Mouse (Mus musculus): Measurements from ENCODE around the gene Gnai2. TPM values are rescaled to one million over a fixed set of nuclear protein-coding genes. Genes with fewer than 3 reads are reported as not detected.

Gnai2 gene
- polyA plus RNA-seq, 1 experiment from 2014 or later: 434 TPM

- Histone ChIP-seq H3K36me3 (ENCODE audit: control insufficient read depth, insufficient read depth, low read length) (peaks cover 7% of the 10 kb centered on the region), H3K27me3 (ENCODE audit: control insufficient read depth, insufficient read depth, low read length) (no peaks in the 10 kb centered on the region), H3K27ac (ENCODE audit: low read depth, low read length) (no peak overlapping the region), H3K4me2 (ENCODE audit: low read depth) (no peak overlapping the region), H3K4me3 (ENCODE audit: low read depth, low read length) (no peak overlapping the region), H3K4me1 (ENCODE audit: control insufficient read depth, insufficient read depth, low read length) (peaks cover 36% of the 10 kb centered on the region), H3K9me3 (ENCODE audit: control insufficient read depth, low read length) (no peaks in the 10 kb centered on the region), H3K9ac (ENCODE audit: low read length) (no peak overlapping the region)
- DNase-seq (ENCODE audit: low spot score) (no peak), ATAC-seq (ENCODE audit: insufficient read depth, low FRiP score, low TSS enrichment) (no peak)
- 74% methylated on average over 5 of the region's 5 CpGs for WGBS
Measured at GRCm38 (mm10) chr9:107624539-107624938, 10.6 kb downstream of the Gnai2 start.

GRCm38 (mm10) chr9:107620954-107621353, 14.2 kb downstream of the Gnai2 start:
- Histone ChIP-seq H3K27me3 (ENCODE audit: control insufficient read depth, insufficient read depth, low read length) (no peaks in the 10 kb centered on the region), H3K36me3 (ENCODE audit: control insufficient read depth, insufficient read depth, low read length) (peaks cover 24% of the 10 kb centered on the region), H3K9me3 (ENCODE audit: control insufficient read depth, low read length) (no peaks in the 10 kb centered on the region), H3K9ac (ENCODE audit: low read length) (no peak overlapping the region), H3K27ac (ENCODE audit: low read depth, low read length) (no peak overlapping the region), H3K4me2 (ENCODE audit: low read depth) (no peak overlapping the region), H3K4me1 (ENCODE audit: control insufficient read depth, insufficient read depth, low read length) (peaks cover under 1% of the 10 kb centered on the region), H3K4me3 (ENCODE audit: low read depth, low read length) (no peak overlapping the region)
- ATAC-seq (ENCODE audit: insufficient read depth, low FRiP score, low TSS enrichment) (no peak), DNase-seq (ENCODE audit: low spot score) (no peak)

- Histone ChIP-seq H3K36me3 (ENCODE audit: control insufficient read depth, insufficient read depth, low read length) (peaks cover 37% of the 10 kb centered on the region), H3K4me1 (ENCODE audit: control insufficient read depth, insufficient read depth, low read length) (peaks cover 11% of the 10 kb centered on the region; the same call in 1 of the 2 replicates), H3K4me2 (ENCODE audit: low read depth) (no peak overlapping the region), H3K9me3 (ENCODE audit: control insufficient read depth, low read length) (no peaks in the 10 kb centered on the region), H3K27ac (ENCODE audit: low read depth, low read length) (no peak overlapping the region), H3K27me3 (ENCODE audit: control insufficient read depth, insufficient read depth, low read length) (no peaks in the 10 kb centered on the region), H3K4me3 (ENCODE audit: low read depth, low read length) (no peak overlapping the region), H3K9ac (ENCODE audit: low read length) (no peak overlapping the region)
- WGBS: 87% methylated on average over 13 of the region's 13 CpGs
- ATAC-seq (ENCODE audit: insufficient read depth, low FRiP score, low TSS enrichment) (no peak), DNase-seq (ENCODE audit: low spot score) (no peak)
Measured at GRCm38 (mm10) chr9:107619546-107619879, 15.7 kb downstream of the Gnai2 start.

- H3K9ac ChIP-seq (ENCODE audit: low read length): no peak overlapping the region
- 80% methylated on average over 13 of the region's 13 CpGs for WGBS
- DNase-seq (ENCODE audit: low spot score) (no peak), ATAC-seq (ENCODE audit: insufficient read depth, low FRiP score, low TSS enrichment) (no peak)
- no peaks in the 10 kb centered on the region for H3K27me3 ChIP-seq (ENCODE audit: control insufficient read depth, insufficient read depth, low read length)
- no peak overlapping the region for H3K4me3 ChIP-seq (ENCODE audit: low read depth, low read length)
- H3K27ac ChIP-seq (ENCODE audit: low read depth, low read length): peak overlapping the region; percentile 30; the same call in 1 of the 2 replicates
- H3K4me2 ChIP-seq (ENCODE audit: low read depth): no peak overlapping the region
- peaks cover 37% of the 10 kb centered on the region for H3K36me3 ChIP-seq (ENCODE audit: control insufficient read depth, insufficient read depth, low read length)
- H3K9me3 ChIP-seq (ENCODE audit: control insufficient read depth, low read length): no peaks in the 10 kb centered on the region
- peaks cover 11% of the 10 kb centered on the region; the same call in 1 of the 2 replicates for H3K4me1 ChIP-seq (ENCODE audit: control insufficient read depth, insufficient read depth, low read length)
Measured at GRCm38 (mm10) chr9:107618778-107619545, 16.2 kb downstream of the Gnai2 start.

- ATAC-seq (ENCODE audit: insufficient read depth, low FRiP score, low TSS enrichment) (no peak), DNase-seq (ENCODE audit: low spot score) (no peak)
- Histone ChIP-seq H3K27ac (ENCODE audit: low read depth, low read length) (no peak overlapping the region), H3K27me3 (ENCODE audit: control insufficient read depth, insufficient read depth, low read length) (no peaks in the 10 kb centered on the region), H3K4me2 (ENCODE audit: low read depth) (no peak overlapping the region), H3K4me3 (ENCODE audit: low read depth, low read length) (no peak overlapping the region), H3K36me3 (ENCODE audit: control insufficient read depth, insufficient read depth, low read length) (peaks cover 37% of the 10 kb centered on the region), H3K9ac (ENCODE audit: low read length) (no peak overlapping the region), H3K4me1 (ENCODE audit: control insufficient read depth, insufficient read depth, low read length) (peaks cover 11% of the 10 kb centered on the region; the same call in 1 of the 2 replicates), H3K9me3 (ENCODE audit: control insufficient read depth, low read length) (no peaks in the 10 kb centered on the region)
- 93% methylated on average over 6 of the region's 6 CpGs for WGBS
Measured at GRCm38 (mm10) chr9:107618098-107618497, 17.1 kb downstream of the Gnai2 start.

GRCm38 (mm10) chr9:107617461-107617860, 17.7 kb downstream of the Gnai2 start:
- Histone ChIP-seq H3K4me2 (ENCODE audit: low read depth) (no peak overlapping the region), H3K27ac (ENCODE audit: low read depth, low read length) (no peak overlapping the region), H3K9me3 (ENCODE audit: control insufficient read depth, low read length) (no peaks in the 10 kb centered on the region), H3K4me1 (ENCODE audit: control insufficient read depth, insufficient read depth, low read length) (peaks cover 14% of the 10 kb centered on the region; the same call in 1 of the 2 replicates), H3K4me3 (ENCODE audit: low read depth, low read length) (no peak overlapping the region), H3K27me3 (ENCODE audit: control insufficient read depth, insufficient read depth, low read length) (no peaks in the 10 kb centered on the region), H3K36me3 (ENCODE audit: control insufficient read depth, insufficient read depth, low read length) (peaks cover 37% of the 10 kb centered on the region), H3K9ac (ENCODE audit: low read length) (no peak overlapping the region)
- DNase-seq (ENCODE audit: low spot score): no peak
- ATAC-seq (ENCODE audit: insufficient read depth, low FRiP score, low TSS enrichment): no peak
- WGBS: 81% methylated on average over 2 of the region's 2 CpGs

GRCm38 (mm10) chr9:107615035-107615434, 20.1 kb downstream of the Gnai2 start:
- Histone ChIP-seq H3K9me3 (ENCODE audit: control insufficient read depth, low read length) (no peaks in the 10 kb centered on the region), H3K9ac (ENCODE audit: low read length) (peak overlapping the region; percentile 26; the same call in 1 of the 2 replicates), H3K4me1 (ENCODE audit: control insufficient read depth, insufficient read depth, low read length) (peaks cover 28% of the 10 kb centered on the region), H3K27ac (ENCODE audit: low read depth, low read length) (peak overlapping the region; percentile 56; the same call in 1 of the 2 replicates), H3K4me3 (ENCODE audit: low read depth, low read length) (no peak overlapping the region), H3K27me3 (ENCODE audit: control insufficient read depth, insufficient read depth, low read length) (no peaks in the 10 kb centered on the region), H3K4me2 (ENCODE audit: low read depth) (no peak overlapping the region), H3K36me3 (ENCODE audit: control insufficient read depth, insufficient read depth, low read length) (peaks cover 32% of the 10 kb centered on the region)
- WGBS: 64% methylated on average over 4 of the region's 4 CpGs
- ATAC-seq (ENCODE audit: insufficient read depth, low FRiP score, low TSS enrichment) (no peak), DNase-seq (ENCODE audit: low spot score) (peak; percentile 58)

GRCm38 (mm10) chr9:107612945-107613569, 22.1 kb downstream of the Gnai2 start:
- H3K36me3 ChIP-seq (ENCODE audit: control insufficient read depth, insufficient read depth, low read length): peaks cover 23% of the 10 kb centered on the region
- H3K9ac ChIP-seq (ENCODE audit: low read length): peak overlapping the region; percentile 14; the same call in 1 of the 2 replicates
- no peaks in the 10 kb centered on the region for H3K27me3 ChIP-seq (ENCODE audit: control insufficient read depth, insufficient read depth, low read length)
- DNase-seq (ENCODE audit: low spot score) (no peak), ATAC-seq (ENCODE audit: insufficient read depth, low FRiP score, low TSS enrichment) (peak; percentile 15; the same call in 1 of the 2 replicates)
- peaks cover 34% of the 10 kb centered on the region for H3K4me1 ChIP-seq (ENCODE audit: control insufficient read depth, insufficient read depth, low read length)
- peak overlapping the region; percentile 98 for H3K27ac ChIP-seq (ENCODE audit: low read depth, low read length)
- 12% methylated on average over 12 of the region's 12 CpGs for WGBS
- peak overlapping the region; percentile 69 for H3K4me2 ChIP-seq (ENCODE audit: low read depth)
- H3K4me3 ChIP-seq (ENCODE audit: low read depth, low read length): no peak overlapping the region
- no peaks in the 10 kb centered on the region for H3K9me3 ChIP-seq (ENCODE audit: control insufficient read depth, low read length)
